Mouse (Mus musculus) sigmoid colon, adult 10 weeks (tissue): Measurements from ENCODE around the gene Wfdc21. TPM values are rescaled to one million over a fixed set of nuclear protein-coding genes. Genes with fewer than 3 reads are reported as not detected.

Experiments
- polyA plus RNA-seq: library from polyadenylated mRNA; stranded (reverse); fragments of 350-450 nt; fragmentation: Illumina TruSeq; extraction: RNeasy Lipid Tissue Mini Kit (QIAGEN cat#74804); gene quantifications from one replicate; pipeline ENCODE4 v1.2.3, GENCODE M21; 2014; ENCODE audit warnings: low read depth, low replicate concordance

The Wfdc21 gene
- polyA plus RNA-seq: 1.6 TPM

GRCm38 (mm10) chr11:83746681-83747080 is at the start of gene Wfdc21:
Gene Wfdc21, plus strand, starts transcription at chr11:83746940.

DNA sequence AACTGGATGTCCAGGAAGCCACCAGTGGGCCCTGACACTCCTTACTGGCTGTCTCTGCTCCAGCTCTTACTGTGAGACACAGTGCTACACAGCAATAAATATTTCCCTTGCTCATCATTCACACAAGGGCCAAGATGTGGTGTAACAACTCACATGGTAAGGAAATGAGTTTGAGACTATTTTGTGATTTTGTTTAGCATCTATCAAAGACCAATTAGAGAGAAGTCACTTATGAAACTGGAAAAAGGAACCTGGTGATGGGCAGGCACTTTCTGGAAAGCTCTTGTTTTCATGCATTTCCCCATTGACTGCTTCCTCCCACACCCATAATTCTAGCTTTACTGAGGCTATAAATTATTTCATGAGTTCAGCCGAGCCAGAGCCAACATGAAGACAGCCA is 43.0 kb upstream of the Wfdc21 start, which contains the start of gene Wfdc17:
Wfdc17 (plus strand) TSS at position 287 of the 400 bp plus-strand sequence.

GRCm38 (mm10) chr11:83708715-83709114 is 38.0 kb upstream of the Wfdc21 start, which contains the start of gene Wfdc18:
Gene Wfdc18, plus strand, starts transcription at chr11:83709015.

DNA sequence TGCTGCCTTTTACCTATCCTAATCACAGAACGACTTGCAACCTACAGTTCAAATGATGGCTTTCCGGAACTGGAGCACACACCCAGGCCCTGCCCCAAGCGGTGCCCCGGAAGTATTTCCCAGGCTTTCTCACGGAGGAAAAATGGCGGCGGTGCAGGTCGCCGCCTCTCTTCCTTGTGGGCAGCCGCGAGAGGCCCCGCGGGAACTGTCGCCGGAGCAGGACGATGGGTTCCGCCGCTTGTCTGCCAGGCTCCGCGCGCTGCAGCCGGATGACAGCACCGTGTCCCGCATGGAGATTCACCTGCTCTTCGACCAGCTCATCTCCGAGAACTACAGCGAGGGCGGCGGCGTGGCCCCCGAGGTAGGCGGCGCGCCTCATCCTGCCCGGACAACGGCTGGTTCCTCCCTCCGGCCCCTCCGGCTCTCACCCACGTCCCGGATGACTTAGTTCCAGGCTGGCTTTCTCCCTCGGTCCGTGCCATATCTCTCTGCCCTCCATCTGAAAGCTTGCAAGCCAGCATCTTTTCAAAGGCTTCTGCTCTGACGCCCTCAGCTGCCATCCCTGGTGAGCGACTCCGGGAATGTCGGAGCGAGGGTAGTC is 6.9 kb downstream of the Wfdc21 start, which contains the start of gene Heatr6:
Heatr6 (plus strand) TSS at position 116 of the 601 bp plus-strand sequence.

Other genes with a start within 250 kb of the Wfdc21 start
- not detected for gene Heatr9, start 224.8 kb upstream of the Wfdc21 start, polyA plus RNA-seq
- 1.9 TPM for gene Ccl5, start 216.4 kb upstream of the Wfdc21 start, polyA plus RNA-seq
- 36.0 TPM for gene Ccl9, start 168.3 kb upstream of the Wfdc21 start, polyA plus RNA-seq
- 1,001 TPM for gene Ccl6, start 153.9 kb upstream of the Wfdc21 start, polyA plus RNA-seq
- gene Rpl9-ps1, start 101.3 kb upstream of the Wfdc21 start, polyA plus RNA-seq: not detected
- 1.1 TPM for gene Ccl3, start 97.6 kb upstream of the Wfdc21 start, polyA plus RNA-seq
- not detected for gene Ccl4, start 84.4 kb upstream of the Wfdc21 start, polyA plus RNA-seq
- 44.3 TPM for gene Wfdc17, start 42.9 kb upstream of the Wfdc21 start, polyA plus RNA-seq
- gene Wfdc18, start 37.9 kb upstream of the Wfdc21 start, polyA plus RNA-seq: 9.8 TPM
- 5.8 TPM for gene Heatr6, start 6.8 kb downstream of the Wfdc21 start, polyA plus RNA-seq
- 25.4 TPM for gene Hnf1b, start 103.1 kb downstream of the Wfdc21 start, polyA plus RNA-seq
- gene Ddx52, start 195.1 kb downstream of the Wfdc21 start, polyA plus RNA-seq: 61.0 TPM
- gene Synrg, start 217.5 kb downstream of the Wfdc21 start, polyA plus RNA-seq: 24.4 TPM